Mouse (Mus musculus) gastrocnemius, postnatal 10 days (tissue): Measurements from ENCODE around the gene Maml3. TPM values are rescaled to one million over a fixed set of nuclear protein-coding genes. Genes with fewer than 3 reads are reported as not detected.
A peak's percentile ranks its signal among the peaks of the same experiment; 100 is the strongest.

ENCODE experiments used
- DNase-seq: peaks from one replicate; pipeline ENCODE4 v3.0.0; 2021; ENCODE audit warnings: mixed read lengths
- total RNA-seq, 2 experiments: library from RNA; stranded (reverse); gene quantifications; 2 replicates each; pipeline ENCODE4 v1.2.3; 2021

Gene Maml3
- total RNA-seq, 2 experiments from 2014 or later, result 5.2 to 6.6 TPM

DNA sequence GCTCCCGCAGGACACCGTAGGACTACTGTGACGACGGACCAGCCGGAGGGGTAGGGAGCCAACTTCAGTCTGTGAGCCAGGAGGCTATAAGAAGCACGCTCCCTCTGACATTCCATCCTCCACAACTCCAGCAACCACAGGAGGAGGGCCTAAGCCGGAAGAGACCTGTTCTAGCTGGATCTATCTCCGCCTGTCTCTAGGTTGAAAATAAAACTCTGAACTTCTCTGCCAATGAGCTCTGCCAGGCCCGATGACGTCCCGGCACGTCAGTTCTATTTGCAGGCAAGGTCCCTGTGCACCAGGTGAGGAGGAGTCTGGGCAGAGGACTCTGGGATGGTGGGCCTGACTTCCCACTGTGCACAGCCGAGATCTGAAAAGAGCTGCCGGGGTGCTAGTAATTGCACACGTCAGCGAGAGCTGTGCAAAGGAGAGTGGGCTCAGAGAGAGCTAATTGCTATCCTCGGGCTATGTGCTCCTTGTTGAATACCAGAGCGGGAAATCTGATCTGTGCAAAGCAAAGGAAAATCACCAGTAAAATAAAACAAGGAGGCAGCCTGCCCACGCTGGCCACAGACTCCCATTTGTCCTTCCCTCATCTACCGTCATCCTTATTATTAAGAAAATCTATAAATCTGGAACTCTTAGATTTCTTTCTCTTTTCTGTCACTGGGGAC, 58.7 kb downstream of the Maml3 start:
- DNase-seq, result peak; percentile 53

DNA sequence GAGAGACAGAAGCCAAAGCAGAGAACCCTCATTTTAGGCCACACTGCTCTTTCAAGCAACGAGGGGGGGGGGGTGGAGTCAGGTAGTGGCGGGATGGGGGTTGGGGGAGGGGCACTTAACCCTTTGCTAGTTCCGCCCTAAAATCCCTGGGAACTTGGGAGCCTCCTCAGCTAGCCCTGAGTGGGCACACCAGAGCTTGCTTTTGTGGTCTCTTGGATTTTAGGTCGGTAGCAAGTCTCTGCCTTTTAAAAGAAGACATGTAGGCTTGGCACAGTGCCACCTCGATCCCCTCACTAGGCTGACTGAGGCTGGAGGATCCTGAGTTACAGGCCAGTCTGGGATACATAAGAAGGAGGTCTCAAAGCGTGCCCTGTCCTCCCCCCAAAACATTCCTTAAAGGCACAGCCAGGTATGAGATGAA, 59.6 kb downstream of the Maml3 start:
- peak; percentile 21 for DNase-seq

DNA sequence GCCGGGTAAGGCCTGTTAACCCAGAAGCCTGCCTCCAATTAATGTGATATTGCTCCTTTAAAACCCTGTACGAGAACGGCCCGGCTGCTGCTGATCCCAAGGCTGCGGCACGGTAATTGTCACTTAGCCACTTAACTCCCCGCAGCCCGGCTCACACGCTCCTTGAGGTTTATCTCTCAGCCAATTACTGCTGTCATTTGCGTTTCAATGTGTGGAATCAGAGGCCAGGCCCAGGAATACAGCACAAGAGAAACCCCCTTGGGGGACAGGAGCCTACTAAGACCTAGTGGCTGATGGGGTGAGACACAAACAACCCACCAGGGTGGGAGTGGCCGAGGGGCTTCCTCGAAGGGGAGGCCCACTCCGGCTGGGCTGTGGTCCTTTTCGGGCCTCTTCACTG, 60.2 kb downstream of the Maml3 start:
- DNase-seq, result no peak

DNA sequence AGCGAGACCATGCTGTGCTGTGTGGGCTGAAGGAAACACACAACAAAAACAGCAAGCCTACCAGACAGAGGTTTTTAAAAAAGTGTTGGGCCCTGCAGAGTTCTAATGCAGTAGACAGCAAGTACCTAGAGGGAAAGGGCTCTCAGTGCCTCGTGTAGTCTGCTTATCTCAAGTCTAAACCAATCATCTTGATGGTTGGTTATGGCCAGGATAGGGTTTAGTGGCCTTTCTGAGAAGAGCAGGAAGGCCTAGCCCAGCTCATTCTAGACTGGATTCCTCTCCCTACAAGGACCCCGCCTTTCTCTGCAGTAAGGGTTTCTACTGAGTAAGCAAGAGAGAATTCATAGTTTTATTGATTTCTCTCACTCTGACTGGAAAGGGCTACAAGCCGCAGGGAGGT, 61.0 kb downstream of the Maml3 start:
- no peak for DNase-seq

DNA sequence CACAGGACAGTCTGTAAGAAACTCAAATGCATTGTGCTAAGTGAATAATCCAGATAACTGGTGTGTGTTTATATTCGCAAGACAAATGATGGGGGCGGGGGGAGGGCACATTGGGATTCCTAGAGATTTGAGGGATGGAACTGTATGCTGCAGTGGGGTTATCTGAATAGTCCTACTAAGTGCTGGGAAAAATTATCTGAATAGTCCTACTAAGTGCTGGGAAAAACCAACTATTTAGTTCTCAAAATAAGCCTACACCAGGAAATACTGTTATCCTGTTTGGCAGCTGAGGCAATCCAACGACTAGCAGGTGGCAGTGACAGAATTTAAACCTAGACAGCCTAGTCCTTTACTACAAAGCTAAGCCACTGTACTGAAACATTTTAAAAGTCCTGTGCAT, 62.2 kb downstream of the Maml3 start:
- DNase-seq, result no peak

DNA sequence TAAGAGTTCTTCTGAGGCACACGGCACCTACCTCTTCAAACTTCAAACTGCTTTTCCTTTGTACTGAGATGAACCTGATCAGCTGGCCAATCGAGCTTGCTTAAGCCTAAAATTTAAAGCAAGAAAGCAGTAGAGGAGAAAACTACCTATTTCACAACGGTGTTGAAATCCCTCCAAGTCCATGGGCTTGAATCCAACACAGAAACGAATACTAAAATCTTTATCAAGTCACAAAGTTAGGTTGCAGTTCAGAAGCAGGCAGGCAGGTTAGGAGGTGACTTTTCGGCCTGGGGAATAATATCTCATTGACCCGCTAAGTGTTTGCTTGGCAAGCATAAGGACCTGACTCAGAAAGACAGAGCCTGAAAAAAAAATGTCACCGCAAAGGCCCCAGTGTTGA, 64.9 kb downstream of the Maml3 start:
- no peak for DNase-seq

DNA sequence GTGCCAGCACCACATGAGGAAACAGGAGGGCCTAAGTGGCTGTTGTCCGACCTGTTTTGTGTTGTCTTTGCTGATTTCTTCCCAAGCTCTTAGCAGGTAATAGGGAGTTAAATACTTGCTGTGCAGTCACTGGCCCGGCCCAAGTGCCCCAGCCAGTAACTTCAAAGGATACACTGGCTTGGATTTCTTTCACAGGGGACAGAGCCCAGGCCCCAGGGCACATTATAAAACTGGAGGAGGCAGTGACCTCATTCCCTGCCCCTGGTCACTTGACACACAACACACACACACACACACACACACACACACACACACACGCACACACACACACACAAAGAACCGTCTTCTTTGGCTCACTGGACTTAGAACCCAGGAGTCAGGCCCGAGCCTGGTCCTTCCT, 67.6 kb downstream of the Maml3 start:
- no peak for DNase-seq

DNA sequence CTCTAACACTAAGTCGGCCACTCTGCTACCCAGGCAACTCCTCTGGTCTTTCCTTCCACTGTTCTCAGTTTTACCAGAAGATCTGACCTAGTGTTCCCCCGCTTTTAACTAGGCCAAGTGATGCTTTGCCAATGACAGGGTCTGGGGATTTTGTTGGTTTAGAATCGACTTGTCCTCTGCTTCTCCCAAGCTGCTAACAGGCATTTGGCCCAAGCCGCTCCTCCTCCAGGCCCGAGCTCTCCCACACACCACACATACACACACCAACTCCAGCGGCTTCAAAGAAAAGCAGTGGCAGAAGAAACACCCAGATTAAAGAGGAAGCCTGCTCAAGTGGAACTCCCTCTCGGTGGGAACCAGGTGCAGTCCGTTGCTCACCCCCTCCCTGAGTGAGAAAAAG, 69.5 kb downstream of the Maml3 start:
- DNase-seq, result no peak

DNA sequence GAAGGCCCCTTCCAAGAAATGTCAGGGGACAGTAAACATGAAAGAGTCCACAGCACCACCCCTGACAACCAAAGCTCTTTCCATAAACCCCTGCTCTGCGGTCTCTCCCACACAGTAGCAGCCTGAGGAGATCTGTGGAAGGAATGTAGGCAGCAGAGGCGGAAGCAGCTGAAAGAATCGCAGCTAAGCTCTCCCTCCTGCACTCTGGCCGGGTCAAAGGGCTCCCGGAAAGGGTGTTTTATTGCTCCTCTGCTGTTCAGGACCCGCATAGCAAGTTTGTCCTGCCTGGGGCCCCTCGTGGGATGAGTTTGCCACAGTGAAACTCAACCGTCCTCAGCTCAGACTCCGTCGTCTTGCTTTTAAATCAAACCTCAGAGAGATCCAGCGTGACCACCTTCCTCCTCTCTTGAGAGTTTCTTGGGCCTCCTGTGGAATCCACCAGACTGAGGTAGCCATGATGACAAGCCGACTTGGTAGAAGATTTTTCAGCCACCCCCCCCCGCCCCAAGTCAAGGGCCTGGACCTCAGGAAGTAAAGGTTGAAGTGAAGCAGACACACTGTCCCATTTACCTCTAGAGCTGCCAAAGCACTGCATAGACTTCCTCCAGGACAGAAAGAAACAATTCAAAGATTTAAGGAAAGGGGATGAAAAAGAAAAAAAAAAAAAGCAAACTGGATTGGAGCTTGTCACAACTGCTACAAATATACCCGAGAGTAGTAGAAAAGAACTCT, 70.9 kb downstream of the Maml3 start:
- DNase-seq, result no peak

DNA sequence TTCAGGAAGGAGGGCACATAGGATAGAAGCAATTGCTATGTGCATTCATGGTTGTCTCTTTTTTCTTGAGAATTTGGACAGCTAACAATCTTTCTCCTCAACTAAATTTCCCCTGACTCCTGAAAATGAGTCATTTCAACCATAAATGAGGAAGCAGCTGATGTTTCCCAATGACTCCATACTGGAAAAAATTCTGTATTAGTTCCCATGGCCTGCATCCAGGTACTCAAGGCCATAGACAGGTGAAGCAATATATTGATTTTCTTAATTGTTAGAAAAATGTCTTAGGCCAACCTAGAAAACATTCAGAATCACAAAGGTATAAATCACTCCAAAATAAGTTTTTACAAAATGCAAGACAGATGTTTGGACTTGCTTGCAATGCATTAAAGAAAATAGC, 73.5 kb downstream of the Maml3 start:
- no peak for DNase-seq

DNA sequence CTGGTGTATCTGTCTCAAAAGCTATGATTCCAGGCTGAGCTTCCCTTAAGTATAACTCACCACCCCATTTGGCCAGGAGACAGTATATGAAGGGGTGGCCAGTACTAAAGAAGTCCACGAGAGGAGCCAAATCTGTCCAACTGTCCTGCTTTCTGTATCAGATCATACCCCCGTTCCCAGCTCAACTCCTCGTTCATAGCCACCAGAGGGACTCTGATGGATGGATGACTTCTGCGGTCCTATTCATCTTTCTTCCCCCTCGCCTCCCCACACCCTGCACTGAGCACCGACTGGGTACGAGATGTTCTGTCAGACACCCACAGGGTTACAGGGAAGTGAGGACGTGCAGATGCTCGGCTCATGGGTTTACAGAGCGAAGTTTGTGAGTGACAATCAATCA, 74.8 kb downstream of the Maml3 start:
- DNase-seq, result no peak

DNA sequence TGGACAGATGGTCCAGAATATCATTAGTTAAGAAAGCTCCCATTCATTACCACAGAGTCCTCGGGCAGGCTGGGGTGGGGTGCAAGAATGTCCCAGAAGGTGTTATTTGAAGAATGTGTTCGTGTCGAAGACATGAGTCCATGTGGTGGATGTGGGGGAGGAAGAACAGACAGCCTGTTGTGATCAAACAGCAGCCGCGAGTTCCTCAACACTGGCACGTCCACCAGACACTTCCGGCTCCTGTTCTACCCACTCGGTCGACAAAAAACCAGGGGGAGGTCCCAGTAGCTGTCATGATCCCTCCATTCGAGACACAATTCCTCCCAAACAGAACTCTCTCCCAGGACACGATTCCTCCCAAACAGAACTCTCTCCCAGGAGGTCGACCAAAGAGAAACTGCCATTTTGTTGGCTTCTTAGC, 75.2 kb downstream of the Maml3 start:
- DNase-seq, result no peak

DNA sequence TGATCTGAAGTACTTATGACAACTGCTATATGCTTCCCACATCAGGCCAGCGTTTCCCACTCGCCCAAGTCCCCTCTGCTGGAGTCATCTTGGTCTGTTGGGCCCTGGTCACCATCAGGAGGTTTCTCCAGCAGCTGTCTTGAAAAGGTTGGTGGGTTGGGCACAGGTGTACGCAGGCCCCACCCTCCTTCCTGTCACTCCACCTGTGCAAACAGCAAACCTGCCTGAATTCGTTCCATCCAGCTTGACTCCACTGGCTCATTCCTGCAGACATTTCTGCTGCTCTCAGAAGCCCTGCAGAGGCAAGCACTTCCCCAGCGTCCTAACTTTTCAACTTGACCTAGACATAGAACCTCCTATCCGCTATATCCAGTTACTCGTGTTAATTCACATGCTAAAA, 76.9 kb downstream of the Maml3 start:
- DNase-seq, result no peak

DNA sequence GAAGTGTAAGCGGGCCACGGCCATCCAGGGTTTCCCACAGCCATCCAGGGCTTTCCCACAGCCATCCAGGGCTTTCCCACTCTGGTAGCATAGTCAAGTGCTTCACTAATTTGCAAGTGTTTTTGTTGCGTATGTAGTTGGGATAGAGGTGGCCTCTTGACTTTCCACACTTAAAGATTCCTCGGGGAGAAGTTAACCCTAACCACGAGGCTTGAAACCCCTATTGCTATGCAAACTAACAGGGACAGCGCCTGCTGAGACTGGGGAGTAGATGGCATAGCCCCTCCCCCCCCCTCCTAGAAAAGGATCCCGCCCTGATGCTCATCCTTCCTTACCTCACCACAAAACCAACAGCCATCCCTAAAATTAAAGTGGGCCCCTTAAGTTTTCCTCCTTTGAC, 82.4 kb downstream of the Maml3 start:
- DNase-seq, result no peak

DNA sequence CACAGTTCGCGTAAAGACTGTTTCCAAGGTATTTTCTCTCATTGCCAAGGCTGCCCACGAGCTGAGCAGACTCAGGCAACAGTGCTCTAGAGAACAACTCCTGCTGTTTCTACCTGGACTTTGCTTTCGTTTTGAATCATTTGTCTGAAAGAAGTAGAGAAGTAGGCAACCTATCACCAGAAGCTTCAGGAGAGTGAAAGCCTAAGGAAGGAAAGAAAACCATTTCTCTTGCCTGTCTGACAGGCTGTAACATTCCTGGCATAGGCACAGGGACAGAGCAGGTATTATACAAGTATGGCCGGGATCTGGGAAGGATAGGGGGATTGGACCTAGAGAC, 86.8 kb downstream of the Maml3 start:
- no peak for DNase-seq

DNA sequence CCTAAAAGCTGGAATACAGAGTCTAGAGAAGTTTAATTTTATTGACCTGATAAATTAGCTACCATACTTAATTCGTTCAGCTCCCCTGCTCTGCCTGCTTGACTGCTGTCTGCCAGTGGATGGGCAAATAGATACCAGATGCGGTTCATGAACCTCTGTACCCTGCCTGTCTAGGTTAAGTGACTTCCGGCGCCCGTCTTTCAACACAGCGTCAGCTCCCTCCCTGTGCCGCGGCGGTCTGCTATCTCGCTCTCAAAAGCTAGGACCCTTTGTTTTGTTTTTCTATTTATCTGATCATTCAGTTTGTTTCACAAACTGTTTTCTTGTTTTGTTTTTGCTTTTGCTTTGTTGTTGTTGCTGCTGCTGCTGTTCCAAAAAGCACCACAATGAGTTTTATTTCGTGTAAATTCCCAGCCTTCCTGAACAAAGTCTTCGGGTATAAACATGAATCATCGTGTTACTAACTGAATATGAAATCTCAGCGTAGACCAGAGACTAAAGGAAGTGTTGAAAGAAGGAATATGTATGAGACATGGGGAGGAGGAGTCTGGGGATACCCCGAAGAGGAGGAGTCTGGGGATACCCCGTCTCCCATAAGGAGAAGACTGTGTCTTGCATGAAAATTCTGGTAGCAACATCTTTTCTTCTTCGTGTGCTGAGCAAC, 87.3 kb downstream of the Maml3 start:
- DNase-seq, result no peak

DNA sequence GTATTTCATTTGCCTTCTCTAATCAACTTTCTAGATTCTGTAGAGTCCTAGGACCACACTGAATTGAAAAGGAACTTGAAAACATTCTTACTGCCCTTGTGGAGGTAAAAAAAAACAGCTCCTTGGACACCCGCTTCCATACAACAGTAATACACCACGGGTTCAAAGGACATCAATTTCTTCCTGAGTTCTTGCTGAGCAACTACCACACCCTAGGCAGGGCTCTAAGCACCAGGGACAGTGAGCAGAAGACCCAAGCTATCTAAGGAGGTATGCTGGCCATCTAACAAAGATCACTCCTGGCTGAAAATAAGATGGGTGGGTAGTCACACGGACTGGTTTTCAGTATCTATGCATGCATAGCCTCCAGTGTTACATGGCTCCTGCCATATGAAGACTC, 88.7 kb downstream of the Maml3 start:
- no peak for DNase-seq

DNA sequence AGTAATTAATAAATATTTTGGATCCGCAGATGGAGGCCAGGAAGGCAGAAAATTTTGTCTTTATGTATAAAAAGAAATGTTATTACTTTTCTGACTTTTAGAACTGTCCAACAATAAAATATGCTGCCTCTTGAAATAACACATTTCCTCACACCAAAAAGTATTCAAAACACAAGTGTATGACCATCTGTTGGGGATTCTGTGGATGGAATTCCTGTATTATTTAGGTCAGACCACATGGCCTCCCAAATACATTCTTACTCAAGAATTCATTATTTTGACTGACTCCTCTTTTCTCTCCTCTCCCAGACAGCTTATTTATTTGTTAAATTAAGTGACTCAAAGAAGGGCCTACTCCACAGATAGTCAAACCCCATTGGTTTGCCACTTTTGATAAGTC, 89.3 kb downstream of the Maml3 start:
- DNase-seq, result no peak

DNA sequence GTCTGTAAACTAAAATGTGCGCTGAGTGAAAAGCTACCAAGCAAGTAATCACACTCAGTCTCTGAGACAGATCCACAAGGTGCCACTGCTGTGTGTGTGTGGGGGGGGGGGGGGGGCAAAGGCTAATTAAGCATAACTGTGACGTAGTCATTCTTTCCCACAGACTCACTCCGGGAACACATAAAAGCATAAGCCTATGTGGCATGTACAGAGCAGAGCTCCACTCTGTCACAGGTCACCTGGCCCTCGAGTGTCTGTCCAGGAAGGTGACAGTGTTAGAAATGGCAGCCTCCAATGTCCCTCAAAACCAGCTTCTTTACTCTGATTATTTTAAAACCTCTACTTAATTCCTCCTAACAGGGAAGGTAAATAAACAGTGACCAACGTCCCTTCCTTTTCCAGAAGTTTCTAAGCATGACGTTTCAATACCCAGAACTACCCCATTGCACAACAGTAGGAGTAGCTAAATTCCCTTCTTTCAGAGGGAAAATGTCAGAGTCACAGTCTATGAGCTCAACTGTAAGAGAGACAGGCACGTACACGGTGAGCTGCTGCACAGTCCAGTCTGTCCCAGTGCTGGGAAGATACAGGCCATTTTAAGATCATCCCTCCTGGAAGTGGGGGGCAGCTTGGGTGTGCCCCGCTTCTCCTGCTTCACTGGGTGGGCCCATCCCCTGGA, 93.7 kb downstream of the Maml3 start:
- DNase-seq, result no peak

DNA sequence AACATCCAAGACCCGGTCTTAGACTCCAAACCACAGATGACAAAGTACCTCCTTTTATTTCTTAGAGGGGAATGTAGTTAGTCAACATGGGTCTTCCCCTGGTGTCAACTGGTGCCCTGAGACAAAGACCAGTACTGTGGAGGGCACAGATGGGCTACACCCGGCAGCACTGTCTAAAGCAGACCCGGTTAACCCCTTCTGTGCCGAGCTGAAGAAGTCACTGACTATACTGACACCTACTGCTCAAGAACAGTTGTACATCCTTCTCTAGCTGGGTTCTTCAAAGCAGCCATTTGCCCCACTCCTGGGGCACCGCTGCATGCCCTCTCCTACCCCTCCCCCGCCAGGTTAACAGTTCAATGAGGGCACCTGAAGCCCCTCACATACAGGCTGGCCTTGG, 95.6 kb downstream of the Maml3 start:
- no peak for DNase-seq

DNA sequence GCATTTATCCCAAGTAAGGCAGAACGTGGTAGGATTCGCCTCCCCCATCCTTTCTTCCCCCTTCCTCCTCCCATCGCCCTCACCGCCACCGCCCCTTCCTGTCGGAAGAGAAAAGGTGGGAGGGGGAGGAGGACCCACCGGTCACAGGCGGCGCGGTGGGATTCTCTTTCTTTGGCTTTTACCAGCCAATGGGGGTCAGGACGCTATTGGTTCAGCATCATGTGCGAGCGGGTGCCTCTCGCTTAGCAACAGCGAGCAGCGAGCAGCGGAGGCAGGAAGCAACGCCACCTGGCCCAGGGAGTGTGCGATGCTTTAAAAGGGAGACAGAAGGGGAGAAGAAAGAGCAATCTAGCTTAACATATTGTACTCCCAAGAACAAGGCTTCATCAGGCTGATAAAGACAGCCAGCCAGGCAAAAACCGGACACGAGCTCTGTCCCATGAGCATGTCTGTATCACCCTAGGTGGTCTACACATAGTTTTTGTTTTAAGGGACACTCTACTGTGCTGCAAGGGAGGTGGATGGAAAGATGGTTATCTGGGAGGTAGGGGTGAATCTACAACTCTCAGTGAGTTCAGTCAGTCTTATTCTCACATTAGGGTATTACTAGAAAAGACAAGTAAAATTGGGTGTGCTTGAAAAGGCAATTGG, 97.1 kb downstream of the Maml3 start:
- DNase-seq, result peak; percentile 34

DNA sequence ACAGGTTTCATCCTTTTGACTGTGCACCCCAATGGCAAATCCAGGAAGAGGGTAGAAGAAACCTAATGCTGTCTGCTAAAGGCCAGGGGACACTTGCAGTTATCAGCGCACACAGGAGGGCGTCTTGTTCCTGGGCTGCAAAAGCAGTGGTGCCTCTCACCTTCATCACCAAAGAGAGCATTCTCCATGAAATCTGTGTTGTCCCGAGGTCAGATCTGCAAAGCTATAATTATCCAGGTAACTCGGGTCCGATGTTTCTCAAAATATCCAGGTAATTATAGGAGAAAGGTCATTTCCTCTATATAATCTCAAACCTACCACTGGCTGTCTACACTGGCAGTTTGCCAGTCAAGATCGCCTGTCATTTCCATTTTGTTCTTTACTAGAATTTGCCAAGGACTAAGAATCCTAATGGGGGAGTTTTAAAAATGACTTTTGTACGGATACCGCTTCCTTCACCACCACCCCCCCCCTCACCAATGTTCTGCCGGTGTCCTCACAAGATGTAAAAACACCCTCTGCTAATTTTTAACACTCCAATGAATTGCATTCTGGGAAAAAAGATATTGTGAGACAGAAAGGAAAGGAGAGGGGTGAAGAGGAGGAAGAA, 98.0 kb downstream of the Maml3 start:
- no peak for DNase-seq
